Mouse (Mus musculus) E14TG2a.4 (cell line): ENCODE data around the gene Emc6.

ENCODE experiments used
- CTCF ChIP-seq: conservative IDR thresholded peaks from 2 replicates; pipeline ENCODE4 v1.5.1; 2014; ENCODE audit warnings: low read length
- POU5F1 ChIP-seq: IDR thresholded peaks from 2 replicates; pipeline ENCODE4 v1.6.1; 2014; ENCODE audit warnings: low read length, borderline replicate concordance

GRCm38 (mm10) chr11:73219671-73220070, 42.8 kb upstream of the Emc6 start:
- TF ChIP-seq CTCF (peak; percentile 50), POU5F1 (no peak)
